Mouse (Mus musculus) lung, postnatal 0 days (tissue): ENCODE results near the gene B230307C23Rik. TPM values are rescaled to one million over a fixed set of nuclear protein-coding genes. Genes with fewer than 3 reads are reported as not detected.
A peak's percentile ranks its signal among the peaks of the same experiment; 100 is the strongest.
"Not testable (repeated sequence)": the region's sequence is repeated elsewhere in the genome, so short reads cannot be mapped to it uniquely, and the experiment has no call there.

ENCODE experiments used
- ATAC-seq: fragments of 200-750 bp; cut with Nextera tagmentation; 2 replicates; pipeline ENCODE4 v1.8.0; 2017; ENCODE audit warnings: moderate library complexity
- DNase-seq: peaks from one replicate; pipeline ENCODE4 v3.0.0-alpha.2; 2016; ENCODE audit warnings: low spot score
- H3K27ac ChIP-seq: fragments of 300-500 bp; sonication (generic); 2 replicates; pipeline ENCODE4 v1.5.1; 2014; ENCODE audit warnings: antibody characterized with exemption, mild to moderate bottlenecking, low read length, mixed read lengths
- H3K27me3 ChIP-seq: fragments of 300-500 bp; sonication (generic); replicated peaks from 2 replicates; pipeline ENCODE4 v1.6.1; 2014; ENCODE audit warnings: low read length, mixed read lengths; ENCODE audit not compliant: insufficient read depth
- H3K36me3 ChIP-seq: fragments of 300-500 bp; sonication (generic); 2 replicates; pipeline ENCODE4 v1.6.1; 2014; ENCODE audit warnings: low read length, mixed read lengths; ENCODE audit not compliant: insufficient read depth
- H3K4me1 ChIP-seq: fragments of 300-500 bp; sonication (generic); 2 replicates; pipeline ENCODE4 v1.6.1; 2014; ENCODE audit warnings: antibody characterized with exemption, low read depth, low read length, mixed read lengths; ENCODE audit not compliant: insufficient read depth
- H3K4me2 ChIP-seq: fragments of 300-500 bp; sonication (generic); replicated peaks from 2 replicates; pipeline ENCODE4 v1.6.1; 2014; ENCODE audit warnings: low read depth, mild to moderate bottlenecking, low read length, moderate library complexity, mixed read lengths
- H3K4me3 ChIP-seq: fragments of 300-500 bp; sonication (generic); 2 replicates; pipeline ENCODE4 v1.5.1; 2014; ENCODE audit warnings: low read depth, low read length
- H3K9ac ChIP-seq: fragments of 300-500 bp; sonication (generic); replicated peaks from 2 replicates; pipeline ENCODE4 v1.6.1; 2014; ENCODE audit warnings: low read depth, mild to moderate bottlenecking
- H3K9me3 ChIP-seq: fragments of 300-500 bp; sonication (generic); 2 replicates; pipeline ENCODE4 v1.6.1; 2016; ENCODE audit warnings: low read length, mixed read lengths
- CTCF ChIP-seq: IDR thresholded peaks from 2 replicates; pipeline ENCODE4 v1.5.1; 2016; ENCODE audit warnings: antibody characterized with exemption, mild to moderate bottlenecking
- EP300 ChIP-seq: IDR thresholded peaks from 2 replicates; pipeline ENCODE4 v1.6.1; 2016; ENCODE audit warnings: antibody characterized with exemption, mild to moderate bottlenecking, control low read depth
- WGBS: fragments of 180-500 bp; shearing (Covaris S2); extraction: QIAGEN DNeasy Blood & Tissue Kit; methylation state at CpG from one replicate; pipeline ENCODE4 v1.1.7; 2014; 5-methylcytosine and 5-hydroxymethylcytosine counted together
- polyA plus RNA-seq: library from polyadenylated mRNA; unstranded; fragments of >200 nt; fragmentation: Nextera tagmentation; extraction: Ambion mirVana; gene quantifications from 2 replicates; pipeline ENCODE4 v1.2.1, GENCODE M21; 2015

The B230307C23Rik gene
- polyA plus RNA-seq, 1 experiment from 2014 or later: 19.8 TPM

DNA sequence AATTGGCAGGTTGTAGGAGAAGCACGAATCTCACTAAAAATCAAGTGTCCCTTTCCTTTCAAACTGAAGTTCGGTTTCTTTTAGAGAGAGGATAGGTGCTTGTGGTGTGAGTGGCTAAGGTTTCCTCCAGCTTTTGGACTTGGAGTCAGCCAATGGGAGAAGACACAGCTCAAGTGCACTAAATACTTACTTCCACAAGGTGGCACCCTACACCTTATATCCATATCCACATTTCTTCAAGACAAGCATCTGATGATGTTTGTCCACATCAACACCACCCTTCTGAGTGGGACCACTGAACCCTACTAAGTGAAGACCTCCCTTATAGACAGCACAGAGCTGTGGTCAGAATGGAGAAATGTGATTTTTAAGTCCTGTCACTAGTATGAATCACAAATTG is 44.6 kb downstream of the B230307C23Rik start:
- H3K4me3 ChIP-seq: no peak overlapping the region
- H3K4me2 ChIP-seq: no peak overlapping the region
- H3K9me3 ChIP-seq: no peaks in the 10 kb centered on the region
- H3K27me3 ChIP-seq: no peaks in the 10 kb centered on the region
- H3K36me3 ChIP-seq: no peaks in the 10 kb centered on the region
- H3K27ac ChIP-seq: no peak overlapping the region
- ATAC-seq: no peak; the same call in 1 of the 2 replicates
- no peaks in the 10 kb centered on the region for H3K4me1 ChIP-seq
- no peak overlapping the region for H3K9ac ChIP-seq
- TF ChIP-seq EP300: no peak
- TF ChIP-seq CTCF: peak; percentile 67
- 75% methylated on average over 2 of the region's 2 CpGs for WGBS
- DNase-seq: peak; percentile 50

DNA sequence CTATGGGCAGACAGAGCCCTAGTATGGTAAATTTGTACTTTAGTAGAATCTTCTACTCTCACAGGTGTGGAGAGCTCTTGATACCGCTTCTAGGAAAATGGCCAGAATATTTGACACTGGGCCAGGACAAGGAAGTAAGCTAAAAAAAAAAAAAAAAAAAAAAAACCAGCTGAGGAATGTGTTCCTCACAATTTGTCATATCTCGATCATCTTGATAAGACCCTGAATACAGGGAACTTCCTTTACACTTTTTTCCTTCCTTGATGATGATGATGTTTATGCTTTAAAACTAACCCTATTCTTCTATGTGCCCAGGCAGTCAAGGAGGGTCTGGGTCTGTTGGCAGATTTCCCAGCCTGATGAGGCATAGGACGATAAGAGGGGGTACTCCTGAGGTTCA is 82.3 kb downstream of the B230307C23Rik start:
- ATAC-seq, H3K9me3 ChIP-seq, H3K4me1 ChIP-seq, H3K9ac ChIP-seq, H3K36me3 ChIP-seq, H3K27ac ChIP-seq, H3K27me3 ChIP-seq, H3K4me3 ChIP-seq, H3K4me2 ChIP-seq: not testable (repeated sequence)
- peak; percentile 64 for TF ChIP-seq EP300
- 34% methylated on average over 3 of the region's 3 CpGs for WGBS
- DNase-seq: peak; percentile 15

DNA sequence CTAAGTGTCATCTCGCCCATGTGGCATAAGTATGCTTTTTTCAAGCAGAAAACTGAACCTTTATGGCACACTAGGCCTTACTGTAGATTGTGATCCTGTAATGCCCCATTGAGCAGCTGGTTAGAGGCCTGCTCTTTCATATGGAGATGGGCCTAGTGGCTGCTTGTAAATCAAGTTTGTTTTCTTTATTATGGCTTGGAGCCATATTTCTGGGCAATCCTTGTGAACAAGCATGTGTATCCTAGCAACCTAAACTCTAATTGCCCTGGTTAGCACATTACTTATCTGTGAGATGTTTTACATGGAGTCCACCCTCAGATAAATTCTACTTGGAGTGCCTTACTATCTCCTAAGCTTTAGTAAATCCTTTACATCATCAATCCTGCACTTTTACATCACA is 84.0 kb downstream of the B230307C23Rik start:
- not testable (repeated sequence) for ATAC-seq, H3K27me3 ChIP-seq
- H3K9ac ChIP-seq: 0 out of 2 replicates have a peak overlapping the region, but pooled peaks have one; percentile 43

More for the DNA sequence above, 84.0 kb downstream of the B230307C23Rik start:
- Histone ChIP-seq H3K4me3 (peak overlapping the region; percentile 61; the same call in 1 of the 2 replicates), H3K4me2 (peak overlapping the region; percentile 84; the same call in 1 of the 2 replicates)
- H3K9me3 ChIP-seq, H3K27ac ChIP-seq, H3K4me1 ChIP-seq, H3K36me3 ChIP-seq: not testable (repeated sequence)
- WGBS: 83% methylated on average over 1 of the region's 1 CpGs
- DNase-seq: peak; percentile 48

Other genes starting within 250 kb of the B230307C23Rik start
- 20.2 and 22.2 TPM in 2 replicates for gene Ripk4, start 233.5 kb upstream of the B230307C23Rik start, polyA plus RNA-seq
- 2.8 and 3.7 TPM in 2 replicates for gene Prdm15, start 145.5 kb upstream of the B230307C23Rik start, polyA plus RNA-seq
- gene C2cd2, start 34.7 kb upstream of the B230307C23Rik start, polyA plus RNA-seq: 15.0 and 16.5 TPM in 2 replicates
- 6.1 and 7.0 TPM in 2 replicates for gene Zbtb21, start 34.7 kb upstream of the B230307C23Rik start, polyA plus RNA-seq
- 2.6 and 3.8 TPM in 2 replicates for gene A630089N07Rik, start 85.1 kb downstream of the B230307C23Rik start, polyA plus RNA-seq